Comparison of ENCODE assay signal across 8 mouse cellular contexts in the genomic region with DNA sequence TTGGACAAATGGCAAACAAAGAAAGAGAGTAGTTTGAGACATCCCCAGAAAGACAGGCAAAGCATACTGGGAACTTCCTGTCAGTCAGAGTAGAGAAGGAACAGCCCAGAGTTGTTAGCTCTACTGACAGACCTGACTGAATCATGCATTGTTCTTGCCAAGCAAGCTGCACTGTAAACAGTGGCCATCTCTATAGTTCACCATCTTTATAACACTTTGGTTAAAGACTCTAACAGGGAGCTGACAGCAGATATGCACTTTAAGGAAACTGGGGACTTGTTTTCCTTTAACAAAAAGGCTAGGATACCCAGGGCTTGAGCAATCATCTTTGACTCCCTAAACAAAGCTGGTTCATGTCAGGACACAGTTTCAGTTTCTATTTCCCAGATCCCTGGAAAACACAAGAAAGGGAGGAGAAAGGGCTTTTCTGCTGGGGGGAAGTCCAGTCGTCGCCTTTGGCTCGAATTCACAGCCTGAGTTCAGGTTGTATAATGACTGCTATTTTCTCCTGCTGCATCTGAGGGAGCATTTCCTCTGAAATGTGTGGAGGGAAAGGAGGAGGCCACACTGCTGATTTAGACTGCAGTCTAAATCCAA. TPM values are rescaled to one million over a fixed set of nuclear protein-coding genes. Genes with fewer than 3 reads are reported as not detected.
DNase-seq lines count a peak whose midpoint lies in the region; ATAC-seq lines count a peak whose summit lies in the region.

A gene (plus strand): TSS at position 395 of the 597 bp plus-strand sequence.

- WGBS in liver, embryonic 16.5 days (ENCODE audit: insufficient replicate concordance), result 9% methylated on average over 3 of the region's 3 CpGs
- WGBS in neural tube, embryonic 14.5 days, result 22% methylated on average over 3 of the region's 3 CpGs

- peaks cover 2% of the 10 kb centered on the region; the same call in 1 of the 2 replicates for H3K4me1 ChIP-seq in liver, embryonic 16.5 days (ENCODE audit: control insufficient read depth, low read depth, low read length)
- H3K4me1 ChIP-seq in neural tube, embryonic 14.5 days (ENCODE audit: control insufficient read depth, insufficient read depth, low read length), result no peaks in the 10 kb centered on the region

- H3K9me3 ChIP-seq in liver, embryonic 16.5 days (replicated peaks; ENCODE audit: control insufficient read depth, low read length), result no peaks in the 10 kb centered on the region
- no peaks in the 10 kb centered on the region for H3K9me3 ChIP-seq in neural tube, embryonic 14.5 days (ENCODE audit: control insufficient read depth, low read length)

- no peak within 1 kb of the TSS for H3K9ac ChIP-seq in liver, embryonic 16.5 days (ENCODE audit: low read depth, low read length)
- no peak within 1 kb of the TSS for H3K9ac ChIP-seq in neural tube, embryonic 14.5 days (replicated peaks; ENCODE audit: low read depth, low read length)

- H3K27me3 ChIP-seq in liver, embryonic 16.5 days (ENCODE audit: control insufficient read depth, insufficient read depth, low read depth, low read length), result no peaks in the 10 kb centered on the region
- no peaks in the 10 kb centered on the region for H3K27me3 ChIP-seq in neural tube, embryonic 14.5 days (ENCODE audit: control insufficient read depth, insufficient read depth, low read length)

- peak within 1 kb of the TSS; percentile 53 for H3K4me2 ChIP-seq in liver, embryonic 16.5 days (ENCODE audit: low read depth, low read length)
- peak within 1 kb of the TSS; percentile 35; the same call in 1 of the 2 replicates for H3K4me2 ChIP-seq in neural tube, embryonic 14.5 days (ENCODE audit: low read depth, low read length)

- no peaks in the 10 kb centered on the region for H3K36me3 ChIP-seq in liver, embryonic 16.5 days (ENCODE audit: control insufficient read depth, insufficient read depth)
- no peaks in the 10 kb centered on the region for H3K36me3 ChIP-seq in neural tube, embryonic 14.5 days (ENCODE audit: control insufficient read depth, insufficient read depth, low read length)

- peak within 1 kb of the TSS; percentile 49 for H3K4me3 ChIP-seq in liver, embryonic 16.5 days (ENCODE audit: low read depth, low read length)
- H3K4me3 ChIP-seq in neural tube, embryonic 14.5 days (ENCODE audit: low read depth, low read length), result no peak within 1 kb of the TSS

- no peak for DNase-seq in frontal cortex, adult 2 months (ENCODE audit: extremely low spot score in 1 of 2, low spot score in 1 of 2)
- DNase-seq in frontal cortex, postnatal 14 days (ENCODE audit: low spot score in 2 of 2), result no peak
- DNase-seq in gastrocnemius, postnatal 25 days, result peak; percentile 36
- DNase-seq in cerebellum, adult 18-20 months, result no peak

- H3K27ac ChIP-seq in liver, embryonic 16.5 days (ENCODE audit: low read length), result peak within 1 kb of the TSS; percentile 25; the same call in 1 of the 2 replicates
- no peak within 1 kb of the TSS for H3K27ac ChIP-seq in neural tube, embryonic 14.5 days (ENCODE audit: low read depth, low read length)

- peak; percentile 19 for ATAC-seq in activated CD4-positive, CD25-positive, alpha-beta regulatory T cell, adult 4 months
- ATAC-seq in inflammation-experienced regulatory T-cells, adult 6 months, result peak; percentile 28
- no peak for ATAC-seq in liver, embryonic 16.5 days (ENCODE audit: low read depth)
- ATAC-seq in neural tube, embryonic 14.5 days (ENCODE audit: low read depth), result no peak

RNA-seq across cellular contexts. Expression of the gene that starts here (rescaled TPM):
- 11.6 and 14.0 TPM in 2 replicates for polyA plus RNA-seq in frontal cortex, adult 2 months (2012; rRNA removed)
- polyA plus RNA-seq in activated CD4-positive, CD25-positive, alpha-beta regulatory T cell, adult 4 months (2017; shearing (Covaris generic)), result 100 to 1,000 TPM in 1 of 2 experiments, 10 to 100 TPM in 1; 91.5 to 108 TPM
- total RNA-seq in gastrocnemius, postnatal 25 days (2021), result 1 to 10 TPM; 4.0 to 4.1 TPM
- polyA plus RNA-seq in inflammation-experienced regulatory T-cells, adult 6 months (2017; shearing (Covaris generic)), result 100 to 1,000 TPM in 1 of 3 experiments, 10 to 100 TPM in 2; 71.3 to 113 (median 80.8) TPM
- polyA plus RNA-seq in liver, embryonic 16.5 days (2015; fragmentation: Nextera tagmentation; extraction: Ambion mirVana), result 1.4 TPM in 2 replicates
- polyA plus RNA-seq in neural tube, embryonic 14.5 days (2014; fragmentation: Nextera tagmentation; extraction: Ambion mirVana), result 0.64 and 0.86 TPM in 2 replicates

Comparison
In these comparisons a context has a peak if more than half of its experiments do, and no peak if none do; other contexts are left out.
1. ATAC-seq: peak in activated CD4-positive, CD25-positive, alpha-beta regulatory T cell, adult 4 months (single experiment) and inflammation-experienced regulatory T-cells, adult 6 months (single experiment); none in liver, embryonic 16.5 days (single experiment) and neural tube, embryonic 14.5 days (single experiment).